Mouse (Mus musculus): Measurements from ENCODE around the gene Scyl1.

Scyl1 gene

GRCm38 (mm10) chr19:5713255-5713654 is 58.0 kb downstream of the Scyl1 start:
- no peak for DNase-seq

DNA sequence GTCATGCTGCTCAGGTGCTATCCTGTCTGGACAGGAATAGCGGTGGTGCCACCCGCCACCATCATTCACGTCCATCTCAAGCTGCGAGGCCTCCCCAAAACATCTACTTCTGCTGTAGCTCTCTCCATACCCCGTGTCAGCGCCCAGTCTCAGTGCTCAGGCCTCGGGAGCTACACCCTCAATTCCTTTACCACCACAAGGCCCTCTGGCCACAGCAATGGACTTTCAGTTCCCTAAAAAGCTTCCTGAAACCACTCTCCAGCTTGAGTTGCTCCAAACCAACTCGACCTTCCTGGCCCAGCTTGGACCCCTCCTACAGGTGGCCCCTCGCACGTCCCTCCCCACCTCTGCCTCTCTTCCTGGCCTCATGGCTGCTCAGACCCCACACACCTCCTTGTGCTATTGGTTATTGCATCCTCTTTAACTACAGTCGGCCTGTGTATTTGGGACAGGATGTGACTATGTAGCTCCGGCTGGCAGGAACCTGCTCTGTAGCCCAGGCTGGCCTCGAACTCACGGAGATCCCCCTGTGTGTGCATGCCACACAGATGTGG is 59.2 kb downstream of the Scyl1 start:
- DNase-seq = no peak

DNA sequence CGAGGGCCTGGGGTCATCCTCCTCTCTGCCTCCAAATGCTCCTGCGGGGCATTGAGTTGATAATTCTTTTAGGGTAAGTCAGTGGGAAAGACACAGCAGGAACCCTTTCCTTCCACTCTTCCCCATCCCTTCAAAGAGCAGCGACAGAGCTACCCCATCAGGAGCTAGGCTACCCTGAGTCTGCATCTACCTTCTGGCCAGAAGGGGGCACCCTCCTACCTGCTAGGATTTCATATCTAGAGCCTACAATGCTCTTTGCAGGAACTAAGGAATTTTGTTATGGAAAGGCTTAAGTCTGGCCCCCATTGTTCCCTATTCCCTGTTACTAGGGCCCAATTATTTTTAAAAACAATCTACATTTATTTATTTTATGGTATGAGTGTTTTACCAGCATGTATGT is 60.0 kb downstream of the Scyl1 start:
- peak; percentile 72 to 88 for DNase-seq

DNA sequence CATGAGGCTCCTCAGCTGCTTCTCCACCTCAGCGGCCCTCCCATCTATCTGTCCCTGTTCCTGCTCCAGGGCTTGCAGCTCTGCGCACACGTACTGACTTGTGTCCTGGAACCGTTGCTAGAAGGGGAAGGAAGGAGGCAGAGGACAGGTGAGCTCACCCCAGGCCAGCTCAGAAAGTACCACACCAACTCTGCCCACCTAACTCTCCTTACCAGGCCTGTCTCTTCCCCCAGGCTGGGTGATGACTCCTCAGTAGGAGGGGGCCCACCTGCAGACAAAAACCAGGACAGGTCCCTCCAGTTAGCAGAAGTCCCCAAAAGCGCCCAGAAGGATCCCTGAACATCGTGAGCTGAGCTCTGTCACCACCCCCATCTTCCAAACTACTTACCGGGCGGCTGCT is 60.6 kb downstream of the Scyl1 start:
- no peak for DNase-seq

DNA sequence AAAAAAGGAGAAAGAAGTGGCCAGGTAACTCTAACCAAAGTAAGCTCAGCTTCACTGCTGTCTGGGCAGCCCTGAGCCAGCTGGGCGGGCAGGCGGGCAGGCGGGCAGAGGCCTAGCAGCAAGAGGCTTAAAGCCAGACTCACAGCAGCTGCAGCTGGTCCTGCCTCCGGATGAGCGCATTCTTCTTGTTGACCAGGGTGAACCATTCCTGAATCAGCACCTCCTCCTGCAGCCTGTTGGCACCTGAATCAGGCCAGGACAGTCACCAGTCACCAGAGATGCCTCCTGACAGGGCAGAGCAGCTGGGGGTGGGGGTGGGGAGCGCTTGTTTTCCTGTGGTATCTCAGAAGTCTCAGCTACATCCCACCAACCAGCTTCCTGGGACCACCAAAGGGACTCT is 61.2 kb downstream of the Scyl1 start:
- no peak for DNase-seq

Data from kidney, adult 8-10 months (tissue).